In genomic region chr11:14380572-14380958, GRCm38 (mm10) we compare ENCODE assay signal across 18 mouse cellular contexts.
A peak's percentile ranks its signal among the peaks of the same experiment; 100 is the strongest.
DNase-seq lines count a peak whose midpoint lies in the region; ATAC-seq and TF ChIP-seq lines count a peak whose summit lies in the region.
"Had no signal": no experiment of that assay in that cellular context is flagged by ENCODE, and none has a peak within 500 bp of the region (broad histone marks: within the 10 kb centered on the region; RNA-seq: fewer than 3 reads in every experiment).

No protein-coding gene starts in this region.

- no peak overlapping the region for H3K27ac ChIP-seq in forebrain, embryonic 13.5 days
- no peak overlapping the region for H3K27ac ChIP-seq in forebrain, embryonic 16.5 days (ENCODE audit: low read length)
- H3K27ac ChIP-seq in midbrain, embryonic 13.5 days = no peak overlapping the region
- H3K27ac ChIP-seq in midbrain, embryonic 16.5 days (ENCODE audit: low read length) = no peak overlapping the region
- no peak overlapping the region for H3K27ac ChIP-seq in hindbrain, embryonic 16.5 days (ENCODE audit: low read depth, low read length)
- H3K27ac ChIP-seq: embryonic facial prominence, embryonic 12.5 days; forebrain, embryonic 15.5 days; heart, adult 2 months had no signal

- no peak for DNase-seq in lung, adult 2 months
- DNase-seq in heart, postnatal 25 days (ENCODE audit: low spot score) = no peak
- DNase-seq: adrenal gland, postnatal 10 days; cerebellum, adult 11-12 months; cerebellum, adult 9-10 months; cerebellum, postnatal 25 days; gastrocnemius, postnatal 14 days; heart, adult 2 months; heart, postnatal 36 days had no signal

- no peak overlapping the region for H3K9ac ChIP-seq in forebrain, embryonic 13.5 days
- H3K9ac ChIP-seq in forebrain, embryonic 16.5 days (replicated peaks; ENCODE audit: low read depth, low read length) = no peak overlapping the region
- H3K9ac ChIP-seq in midbrain, embryonic 13.5 days (replicated peaks) = no peak overlapping the region
- H3K9ac ChIP-seq in midbrain, embryonic 16.5 days (ENCODE audit: low read depth, low read length) = no peak overlapping the region
- no peak overlapping the region for H3K9ac ChIP-seq in hindbrain, embryonic 16.5 days (ENCODE audit: low read depth, low read length)
- H3K9ac ChIP-seq: embryonic facial prominence, embryonic 12.5 days; forebrain, embryonic 15.5 days had no signal

- intact Hi-C loops in heart, postnatal 25 days (cut with DNase I) = no loop called here

- TF ChIP-seq POLR2A in lung, adult 2 months (IDR thresholded peaks at IDR 0.05; ENCODE audit: borderline replicate concordance, extremely low read depth, low read depth, low read length) = no peak

- 84% methylated on average over 1 of the region's 1 CpGs for WGBS in forebrain, embryonic 13.5 days
- 92% methylated on average over 1 of the region's 1 CpGs for WGBS in forebrain, embryonic 16.5 days
- 100% methylated on average over 1 of the region's 1 CpGs for WGBS in midbrain, embryonic 13.5 days
- 80% methylated on average over 1 of the region's 1 CpGs for WGBS in midbrain, embryonic 16.5 days
- WGBS in hindbrain, embryonic 16.5 days = 81% methylated on average over 1 of the region's 1 CpGs
- WGBS in lung, adult 2 months = 93% methylated on average over 1 of the region's 1 CpGs

- H3K9me3 ChIP-seq in forebrain, embryonic 13.5 days (replicated peaks) = no peaks in the 10 kb centered on the region
- H3K9me3 ChIP-seq in forebrain, embryonic 16.5 days (ENCODE audit: control insufficient read depth, low read length) = no peaks in the 10 kb centered on the region
- no peaks in the 10 kb centered on the region for H3K9me3 ChIP-seq in midbrain, embryonic 13.5 days
- no peaks in the 10 kb centered on the region for H3K9me3 ChIP-seq in midbrain, embryonic 16.5 days (replicated peaks; ENCODE audit: control insufficient read depth, low read length, poor library complexity, severe bottlenecking)
- no peaks in the 10 kb centered on the region for H3K9me3 ChIP-seq in hindbrain, embryonic 16.5 days (ENCODE audit: control insufficient read depth, low read length)
- H3K9me3 ChIP-seq: embryonic facial prominence, embryonic 12.5 days; forebrain, embryonic 15.5 days had no signal

- no peak for TF ChIP-seq CTCF in lung, adult 2 months (IDR thresholded peaks at IDR 0.05; ENCODE audit: insufficient read depth, low read length)

- 0 out of 2 replicates have a peak, but pooled peaks have one; percentile 14 for ATAC-seq in forebrain, embryonic 13.5 days
- no peak for ATAC-seq in forebrain, embryonic 16.5 days
- peak; percentile 41; the same call in 1 of the 2 replicates for ATAC-seq in midbrain, embryonic 13.5 days
- ATAC-seq in midbrain, embryonic 16.5 days = no peak
- peak; percentile 37 for ATAC-seq in hindbrain, embryonic 16.5 days
- ATAC-seq: intestine, embryonic 16.5 days had no signal

- H3K27me3 ChIP-seq in forebrain, embryonic 13.5 days = no peaks in the 10 kb centered on the region
- no peaks in the 10 kb centered on the region for H3K27me3 ChIP-seq in forebrain, embryonic 16.5 days (replicated peaks; ENCODE audit: control insufficient read depth, insufficient read depth, low read length)
- no peaks in the 10 kb centered on the region for H3K27me3 ChIP-seq in midbrain, embryonic 13.5 days
- H3K27me3 ChIP-seq in midbrain, embryonic 16.5 days (ENCODE audit: control insufficient read depth, insufficient read depth, low read depth, low read length) = no peaks in the 10 kb centered on the region
- H3K27me3 ChIP-seq in hindbrain, embryonic 16.5 days (replicated peaks; ENCODE audit: control insufficient read depth, insufficient read depth, low read length) = no peaks in the 10 kb centered on the region
- H3K27me3 ChIP-seq: embryonic facial prominence, embryonic 12.5 days; forebrain, embryonic 15.5 days had no signal

- no peak overlapping the region for H3K4me2 ChIP-seq in forebrain, embryonic 13.5 days
- no peak overlapping the region for H3K4me2 ChIP-seq in forebrain, embryonic 16.5 days (ENCODE audit: low read length)
- H3K4me2 ChIP-seq in midbrain, embryonic 13.5 days (replicated peaks) = no peak overlapping the region
- H3K4me2 ChIP-seq in midbrain, embryonic 16.5 days (ENCODE audit: low read length) = no peak overlapping the region
- H3K4me2 ChIP-seq in hindbrain, embryonic 16.5 days (ENCODE audit: low read length) = no peak overlapping the region
- H3K4me2 ChIP-seq: embryonic facial prominence, embryonic 12.5 days; forebrain, embryonic 15.5 days; heart, embryonic 11.5 days had no signal

- H3K4me1 ChIP-seq in forebrain, embryonic 13.5 days = 0 out of 2 replicates have a peak, but pooled peaks cover 9% of the 10 kb centered on the region
- no peaks in the 10 kb centered on the region for H3K4me1 ChIP-seq in forebrain, embryonic 16.5 days (replicated peaks; ENCODE audit: control insufficient read depth, insufficient read depth, low read length)
- H3K4me1 ChIP-seq in midbrain, embryonic 13.5 days (replicated peaks) = peaks cover 12% of the 10 kb centered on the region
- H3K4me1 ChIP-seq in midbrain, embryonic 16.5 days (ENCODE audit: control insufficient read depth, insufficient read depth, low read length) = no peaks in the 10 kb centered on the region
- no peaks in the 10 kb centered on the region; the same call in 1 of the 2 replicates for H3K4me1 ChIP-seq in hindbrain, embryonic 16.5 days (ENCODE audit: control insufficient read depth, insufficient read depth, low read depth, low read length)
- H3K4me1 ChIP-seq in lung, adult 2 months (ENCODE audit: control insufficient read depth, insufficient read depth, low read length) = no peaks in the 10 kb centered on the region
- H3K4me1 ChIP-seq: embryonic facial prominence, embryonic 12.5 days had no signal

- H3K36me3 ChIP-seq in forebrain, embryonic 13.5 days (ENCODE audit: poor library complexity, severe bottlenecking) = no peaks in the 10 kb centered on the region
- no peaks in the 10 kb centered on the region for H3K36me3 ChIP-seq in forebrain, embryonic 16.5 days (ENCODE audit: control insufficient read depth, insufficient read depth)
- no peaks in the 10 kb centered on the region for H3K36me3 ChIP-seq in midbrain, embryonic 13.5 days
- no peaks in the 10 kb centered on the region for H3K36me3 ChIP-seq in midbrain, embryonic 16.5 days (ENCODE audit: control insufficient read depth, insufficient read depth, low read length)
- no peaks in the 10 kb centered on the region for H3K36me3 ChIP-seq in hindbrain, embryonic 16.5 days (ENCODE audit: control insufficient read depth, insufficient read depth, low read length)
- H3K36me3 ChIP-seq: embryonic facial prominence, embryonic 12.5 days; forebrain, embryonic 15.5 days had no signal

- H3K4me3 ChIP-seq in forebrain, embryonic 13.5 days = no peak overlapping the region
- H3K4me3 ChIP-seq in forebrain, embryonic 16.5 days (replicated peaks; ENCODE audit: low read length) = no peak overlapping the region
- no peak overlapping the region for H3K4me3 ChIP-seq in midbrain, embryonic 13.5 days (replicated peaks)
- no peak overlapping the region for H3K4me3 ChIP-seq in midbrain, embryonic 16.5 days (ENCODE audit: low read depth, low read length)
- no peak overlapping the region for H3K4me3 ChIP-seq in hindbrain, embryonic 16.5 days (ENCODE audit: low read length)
- H3K4me3 ChIP-seq in lung, adult 2 months (replicated peaks; ENCODE audit: extremely low read depth, low read depth, low read length) = no peak overlapping the region
- H3K4me3 ChIP-seq: embryonic facial prominence, embryonic 12.5 days; forebrain, embryonic 15.5 days; heart, adult 2 months had no signal

Comparison
In these comparisons a context has a peak if more than half of its experiments do, and no peak if none do; other contexts are left out.
1. ATAC-seq: peak in forebrain, embryonic 13.5 days (single experiment), midbrain, embryonic 13.5 days (single experiment) and hindbrain, embryonic 16.5 days (single experiment); none in forebrain, embryonic 16.5 days (single experiment) and midbrain, embryonic 16.5 days (single experiment).